Comparison of ENCODE assay signal across 8 mouse cellular contexts in the genomic region with DNA sequence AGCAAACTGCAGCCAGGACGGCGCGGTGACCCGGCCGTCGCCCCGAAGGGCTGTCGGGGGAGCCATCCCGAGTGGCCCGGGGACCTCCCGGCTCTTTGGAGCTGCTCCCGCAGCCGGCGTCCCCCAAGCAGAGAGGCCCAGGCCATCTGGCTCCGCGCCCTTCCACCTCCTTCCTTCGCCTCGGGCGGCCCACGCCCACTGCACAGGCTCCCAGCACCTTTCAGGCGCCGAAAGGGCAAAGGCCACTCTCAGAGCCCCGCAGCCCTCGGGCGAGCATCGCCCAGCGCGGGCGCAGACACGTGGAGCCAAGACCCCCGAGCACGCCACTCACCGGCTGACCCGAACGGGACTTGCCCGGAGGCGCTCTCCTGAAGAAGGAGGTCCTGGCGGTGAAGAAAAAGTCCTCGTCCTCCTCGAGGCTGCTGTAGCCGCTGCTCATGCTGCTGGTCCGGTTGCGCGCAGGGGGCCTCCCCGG. TPM values are rescaled to one million over a fixed set of nuclear protein-coding genes. Genes with fewer than 3 reads are reported as not detected.
A peak's percentile ranks its signal among the peaks of the same experiment; 100 is the strongest.
DNase-seq lines count a peak whose midpoint lies in the region; ATAC-seq and TF ChIP-seq lines count a peak whose summit lies in the region.

No protein-coding gene starts in this region.

- ATAC-seq in lung, postnatal 0 days, result peak; percentile 52

- WGBS in lung, postnatal 0 days, result 0% methylated on average over 45 of the region's 45 CpGs

- H3K27ac ChIP-seq in lung, postnatal 0 days (ENCODE audit: low read length), result peak overlapping the region; percentile 90

- H3K4me3 ChIP-seq in lung, postnatal 0 days (ENCODE audit: low read depth, low read length), result peak overlapping the region; percentile 90

- DNase-seq in right cerebral cortex, adult 18-20 months, result peak; percentile 20
- no peak for DNase-seq in right cerebral cortex, postnatal 25 days
- peak; percentile 72 for DNase-seq in embryo, embryonic 10.5 days (ENCODE audit: low spot score)
- peak; percentile 67 for DNase-seq in heart, adult 8-10 months (ENCODE audit: low spot score)
- DNase-seq in kidney, adult 8-10 months, result peak; percentile 74 to 77
- DNase-seq in lung, postnatal 0 days (ENCODE audit: low spot score), result peak; percentile 71
- peak; percentile 41 for DNase-seq in ovary, postnatal 14 days (ENCODE audit: low spot score)
- no peak for DNase-seq in frontal cortex, postnatal 25 days (ENCODE audit: low spot score in 2 of 2)

- peak overlapping the region; percentile 89 for H3K9ac ChIP-seq in lung, postnatal 0 days (replicated peaks; ENCODE audit: low read depth)

- no peaks in the 10 kb centered on the region for H3K36me3 ChIP-seq in lung, postnatal 0 days (ENCODE audit: insufficient read depth, low read length)

- H3K9me3 ChIP-seq in lung, postnatal 0 days (ENCODE audit: low read length), result no peaks in the 10 kb centered on the region

- H3K4me2 ChIP-seq in lung, postnatal 0 days (replicated peaks; ENCODE audit: low read depth, low read length), result peak overlapping the region; percentile 76

- TF ChIP-seq EP300 in lung, postnatal 0 days (IDR thresholded peaks at IDR 0.05), result no peak

- H3K4me1 ChIP-seq in lung, postnatal 0 days (ENCODE audit: insufficient read depth, low read depth, low read length), result peaks cover 20% of the 10 kb centered on the region

- no peak for TF ChIP-seq CTCF in lung, postnatal 0 days (IDR thresholded peaks at IDR 0.05)

- H3K27me3 ChIP-seq in lung, postnatal 0 days (replicated peaks; ENCODE audit: insufficient read depth, low read length), result no peaks in the 10 kb centered on the region

RNA-seq across cellular contexts. Expression of a gene that starts 0.4 kb away (rescaled TPM):
- total RNA-seq in heart, adult 8-10 months (2022), result 100 to 1,000 TPM; 131 to 151 (median 141) TPM
- polyA plus RNA-seq in lung, postnatal 0 days (2015; fragmentation: Nextera tagmentation; extraction: Ambion mirVana), result 22.9 and 26.4 TPM in 2 replicates

Comparison
In these comparisons a context has a peak if more than half of its experiments do, and no peak if none do; other contexts are left out.
1. DNase-seq: peak in right cerebral cortex, adult 18-20 months (single experiment), embryo, embryonic 10.5 days (single experiment), heart, adult 8-10 months (single experiment), kidney, adult 8-10 months (2 of 2), lung, postnatal 0 days (single experiment) and ovary, postnatal 14 days (single experiment); none in right cerebral cortex, postnatal 25 days (single experiment) and frontal cortex, postnatal 25 days (0 of 2).